Mouse (Mus musculus) lung, embryonic 14.5 days (tissue): ENCODE measurements around the gene Lrig2. TPM values are rescaled to one million over a fixed set of nuclear protein-coding genes. Genes with fewer than 3 reads are reported as not detected.

ENCODE experiments used
- ATAC-seq: fragments of 200-750 bp; cut with Nextera tagmentation; 2 replicates; pipeline ENCODE4 v1.8.0; 2017; ENCODE audit warnings: mild to moderate bottlenecking, moderate TSS enrichment, moderate library complexity; ENCODE audit not compliant: insufficient read depth
- DNase-seq: peaks from one replicate; pipeline ENCODE4 v3.0.0-alpha.2; 2015
- H3K27ac ChIP-seq: fragments of 300-500 bp; sonication (generic); 2 replicates; pipeline ENCODE4 v1.5.1; 2014; ENCODE audit warnings: low read depth, mild to moderate bottlenecking, moderate library complexity
- H3K27me3 ChIP-seq: fragments of 300-500 bp; sonication (generic); 2 replicates; pipeline ENCODE4 v1.6.1; 2014; ENCODE audit warnings: low read length, control low read depth; ENCODE audit not compliant: insufficient read depth
- H3K36me3 ChIP-seq: fragments of 300-500 bp; sonication (generic); 2 replicates; pipeline ENCODE4 v1.6.1; 2014; ENCODE audit warnings: control low read depth; ENCODE audit not compliant: insufficient read depth
- H3K4me1 ChIP-seq: fragments of 300-500 bp; sonication (generic); 2 replicates; pipeline ENCODE4 v1.6.1; 2014; ENCODE audit warnings: antibody characterized with exemption, control low read depth; ENCODE audit not compliant: insufficient read depth
- H3K4me2 ChIP-seq: fragments of 300-500 bp; sonication (generic); 2 replicates; pipeline ENCODE4 v1.6.1; 2014; ENCODE audit warnings: mild to moderate bottlenecking
- H3K4me3 ChIP-seq: fragments of 300-500 bp; sonication (generic); 2 replicates; pipeline ENCODE4 v1.5.1; 2014; ENCODE audit warnings: low read depth, low read length
- H3K9ac ChIP-seq: fragments of 300-500 bp; sonication (generic); 2 replicates; pipeline ENCODE4 v1.6.1; 2014
- H3K9me3 ChIP-seq: fragments of 300-500 bp; sonication (generic); 2 replicates; pipeline ENCODE4 v1.6.1; 2016; ENCODE audit warnings: low read depth, low read length, control low read depth
- CTCF ChIP-seq: IDR thresholded peaks from 2 replicates; pipeline ENCODE4 v1.5.1; 2016; ENCODE audit warnings: antibody characterized with exemption, low read depth
- WGBS: fragments of 180-500 bp; shearing (Covaris S2); extraction: QIAGEN DNeasy Blood & Tissue Kit; methylation state at CpG from one replicate; pipeline ENCODE4 v1.1.7; 2014; 5-methylcytosine and 5-hydroxymethylcytosine counted together
- polyA plus RNA-seq: library from polyadenylated mRNA; unstranded; fragments of >200 nt; fragmentation: Nextera tagmentation; extraction: Ambion mirVana; gene quantifications from 2 replicates; pipeline ENCODE4 v1.2.1, GENCODE M21; 2014

Lrig2 gene
- polyA plus RNA-seq, 1 experiment from 2014 or later: 18.8 TPM

DNA sequence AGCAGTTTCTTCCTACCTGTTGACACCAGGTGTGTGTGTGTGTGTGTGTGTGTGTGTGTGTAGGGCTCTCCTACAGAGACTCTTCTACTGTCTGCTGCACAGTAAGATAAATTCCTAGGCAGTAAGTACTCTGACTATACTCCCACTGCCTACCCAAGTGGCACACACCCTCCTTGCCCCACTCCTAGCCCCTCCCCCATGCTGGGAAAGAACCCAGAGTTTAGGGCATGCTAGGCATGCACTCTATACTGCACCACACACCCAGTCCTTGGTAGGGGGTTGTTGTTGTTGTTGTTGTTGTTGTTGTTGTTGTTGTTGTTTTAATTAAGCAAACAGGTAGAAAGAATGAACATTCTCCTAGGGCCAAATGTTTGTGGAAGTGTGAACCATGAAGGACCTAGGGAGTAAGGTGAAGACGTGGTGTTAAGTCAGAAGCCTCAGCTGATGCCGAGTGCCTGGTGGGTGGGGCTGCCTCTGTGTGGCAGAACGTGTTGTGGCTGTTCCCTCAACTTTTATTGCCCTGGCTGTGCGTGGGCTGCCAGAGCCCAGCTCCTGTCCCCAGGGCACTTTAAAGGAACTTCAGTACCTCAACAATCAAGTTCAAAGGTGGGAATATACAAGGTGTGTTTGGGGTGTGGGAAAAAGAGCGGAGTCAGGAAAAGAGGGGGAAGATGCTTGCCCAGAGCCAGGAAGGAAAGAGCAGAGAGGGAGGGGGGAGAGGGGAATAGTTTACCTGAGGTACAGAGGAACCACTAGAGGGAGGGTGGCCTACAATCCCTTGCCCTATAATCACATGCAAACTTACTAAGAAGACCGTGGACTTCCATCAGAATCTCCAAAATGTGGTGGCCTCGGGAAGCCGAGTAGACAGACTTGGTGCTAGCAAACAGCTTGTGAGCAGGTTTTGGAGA lies 152.2 kb downstream of the Lrig2 start:
- H3K9ac ChIP-seq: no peak overlapping the region
- no peaks in the 10 kb centered on the region for H3K27me3 ChIP-seq
- H3K4me2 ChIP-seq: no peak overlapping the region
- peak; percentile 67; the same call in 1 of the 2 replicates for ATAC-seq
- H3K4me1 ChIP-seq: 0 out of 2 replicates have a peak, but pooled peaks cover 3% of the 10 kb centered on the region
- 40% methylated on average over 8 of the region's 8 CpGs for WGBS
- H3K27ac ChIP-seq: no peak overlapping the region
- no peaks in the 10 kb centered on the region for H3K9me3 ChIP-seq
- peak; percentile 32 for TF ChIP-seq CTCF
- DNase-seq: no peak
- H3K4me3 ChIP-seq: no peak overlapping the region
- no peaks in the 10 kb centered on the region for H3K36me3 ChIP-seq

DNA sequence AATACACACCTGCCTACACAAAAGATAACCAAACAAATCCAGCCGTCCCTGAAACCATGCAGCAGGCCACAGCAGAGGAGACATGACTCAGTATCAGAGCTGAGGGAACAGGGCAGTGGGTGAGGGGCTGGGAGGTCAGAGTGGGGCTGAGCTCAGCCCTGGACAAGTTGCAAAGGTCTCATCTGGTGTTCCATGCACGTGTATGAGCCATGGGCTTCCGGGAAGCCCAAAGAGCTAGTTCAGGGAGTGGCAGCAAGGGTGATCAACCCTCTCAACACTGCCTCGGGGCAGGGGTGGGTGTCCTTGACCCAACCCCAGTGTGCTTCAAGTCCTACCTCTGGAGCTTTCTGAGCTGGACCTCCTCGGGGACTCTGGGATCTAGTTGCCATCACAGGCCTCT lies 153.0 kb downstream of the Lrig2 start:
- Histone ChIP-seq H3K4me3 (no peak overlapping the region), H3K27ac (no peak overlapping the region), H3K36me3 (no peaks in the 10 kb centered on the region), H3K9me3 (no peaks in the 10 kb centered on the region), H3K4me1 (0 out of 2 replicates have a peak, but pooled peaks cover 3% of the 10 kb centered on the region), H3K4me2 (no peak overlapping the region), H3K9ac (no peak overlapping the region), H3K27me3 (no peaks in the 10 kb centered on the region)
- ATAC-seq: no peak
- TF ChIP-seq CTCF: no peak
- 56% methylated on average over 5 of the region's 5 CpGs for WGBS
- no peak for DNase-seq

DNA sequence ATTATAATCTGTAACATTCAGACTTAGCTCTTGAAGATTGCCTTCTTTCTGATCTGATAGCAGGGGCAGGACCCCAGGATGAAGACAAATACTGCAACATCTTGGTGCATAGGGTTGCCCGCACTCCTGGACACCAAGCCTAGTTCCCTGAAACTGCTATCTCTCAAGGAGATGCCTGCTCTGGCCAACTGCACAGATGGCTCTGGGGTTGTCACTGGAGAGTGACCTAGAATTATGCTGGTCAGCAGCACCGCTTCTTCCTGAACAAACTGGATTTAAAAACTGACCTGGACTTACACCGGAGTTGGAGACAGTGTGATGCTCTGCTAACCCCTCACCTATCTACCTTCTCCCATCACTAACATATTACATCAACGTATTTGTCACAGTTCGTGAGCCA lies 155.6 kb downstream of the Lrig2 start:
- WGBS: 96% methylated on average over 5 of the region's 5 CpGs
- Histone ChIP-seq H3K9me3 (no peaks in the 10 kb centered on the region), H3K36me3 (no peaks in the 10 kb centered on the region), H3K27ac (no peak overlapping the region), H3K4me3 (no peak overlapping the region), H3K4me2 (no peak overlapping the region), H3K27me3 (no peaks in the 10 kb centered on the region), H3K4me1 (0 out of 2 replicates have a peak, but pooled peaks cover 5% of the 10 kb centered on the region), H3K9ac (no peak overlapping the region)
- ATAC-seq: no peak
- DNase-seq: no peak
- TF ChIP-seq CTCF: no peak

DNA sequence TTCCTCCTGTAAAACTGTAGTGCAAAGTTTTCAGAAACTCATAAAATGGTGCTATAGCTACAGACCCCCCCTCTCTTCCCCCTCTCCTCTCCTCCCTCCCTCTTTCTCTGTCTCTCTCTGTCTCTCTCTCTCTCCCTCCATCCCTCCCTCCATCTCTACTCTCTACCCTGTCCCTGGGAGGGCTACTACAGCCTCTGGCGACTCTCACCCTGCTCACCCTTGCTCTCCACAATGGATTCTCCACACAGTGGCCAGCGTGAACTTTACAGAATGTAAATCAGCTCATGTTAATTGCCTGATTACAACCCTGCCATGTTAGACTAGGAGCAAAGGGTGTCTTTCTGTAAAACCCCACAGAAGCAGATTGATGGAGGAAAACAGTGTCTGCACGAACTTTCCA lies 157.8 kb downstream of the Lrig2 start:
- no peaks in the 10 kb centered on the region for H3K36me3 ChIP-seq
- 46% methylated on average over 3 of the region's 3 CpGs for WGBS
- no peak overlapping the region for H3K4me3 ChIP-seq
- H3K9ac ChIP-seq: no peak overlapping the region
- H3K27me3 ChIP-seq: no peaks in the 10 kb centered on the region
- H3K4me2 ChIP-seq: no peak overlapping the region
- TF ChIP-seq CTCF: no peak
- H3K4me1 ChIP-seq: peaks cover 10% of the 10 kb centered on the region; the same call in 1 of the 2 replicates
- no peak for DNase-seq
- no peak for ATAC-seq
- no peak overlapping the region for H3K27ac ChIP-seq
- H3K9me3 ChIP-seq: no peaks in the 10 kb centered on the region

DNA sequence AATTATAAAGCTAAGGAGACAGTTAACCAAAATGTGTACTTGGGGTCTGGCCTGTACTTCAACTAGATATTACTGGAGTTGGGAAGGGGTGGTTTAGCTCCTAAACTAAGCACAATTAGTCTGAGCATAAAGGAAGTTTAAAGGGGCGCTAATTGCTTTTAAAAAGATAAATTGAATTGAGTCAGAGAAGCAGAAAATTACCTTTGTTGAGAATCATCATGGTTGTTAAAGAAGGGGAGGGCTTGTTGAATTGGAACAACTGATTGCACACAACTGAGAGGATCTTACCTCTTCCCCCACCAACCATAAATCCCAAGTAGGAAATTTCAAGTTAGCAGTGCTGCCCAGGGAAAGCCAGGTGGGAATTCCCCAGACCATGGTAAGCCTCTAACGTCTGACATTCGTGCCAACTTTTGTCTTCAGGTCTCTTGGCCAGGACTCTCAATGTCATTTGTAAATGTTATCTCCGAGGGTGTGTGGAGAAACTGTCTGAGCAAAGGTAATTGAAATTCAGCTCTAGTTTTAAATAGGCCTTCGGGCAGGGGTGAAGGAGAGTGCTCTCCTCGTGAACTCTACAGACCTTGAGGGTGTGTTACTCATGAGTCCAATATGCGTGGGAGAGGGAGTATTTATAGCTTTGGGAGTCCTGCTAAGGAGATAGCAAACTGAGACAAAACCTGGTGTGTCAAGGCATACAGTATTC lies 159.2 kb downstream of the Lrig2 start:
- no peak overlapping the region for H3K9ac ChIP-seq
- H3K4me3 ChIP-seq: no peak overlapping the region
- DNase-seq (no peak), ATAC-seq (no peak)
- no peaks in the 10 kb centered on the region for H3K9me3 ChIP-seq
- H3K4me2 ChIP-seq: no peak overlapping the region
- no peaks in the 10 kb centered on the region for H3K27me3 ChIP-seq
- H3K36me3 ChIP-seq: no peaks in the 10 kb centered on the region
- no peak overlapping the region for H3K27ac ChIP-seq
- no peak for TF ChIP-seq CTCF
- 58% methylated on average over 7 of the region's 7 CpGs for WGBS
- peaks cover 10% of the 10 kb centered on the region; the same call in 1 of the 2 replicates for H3K4me1 ChIP-seq

DNA sequence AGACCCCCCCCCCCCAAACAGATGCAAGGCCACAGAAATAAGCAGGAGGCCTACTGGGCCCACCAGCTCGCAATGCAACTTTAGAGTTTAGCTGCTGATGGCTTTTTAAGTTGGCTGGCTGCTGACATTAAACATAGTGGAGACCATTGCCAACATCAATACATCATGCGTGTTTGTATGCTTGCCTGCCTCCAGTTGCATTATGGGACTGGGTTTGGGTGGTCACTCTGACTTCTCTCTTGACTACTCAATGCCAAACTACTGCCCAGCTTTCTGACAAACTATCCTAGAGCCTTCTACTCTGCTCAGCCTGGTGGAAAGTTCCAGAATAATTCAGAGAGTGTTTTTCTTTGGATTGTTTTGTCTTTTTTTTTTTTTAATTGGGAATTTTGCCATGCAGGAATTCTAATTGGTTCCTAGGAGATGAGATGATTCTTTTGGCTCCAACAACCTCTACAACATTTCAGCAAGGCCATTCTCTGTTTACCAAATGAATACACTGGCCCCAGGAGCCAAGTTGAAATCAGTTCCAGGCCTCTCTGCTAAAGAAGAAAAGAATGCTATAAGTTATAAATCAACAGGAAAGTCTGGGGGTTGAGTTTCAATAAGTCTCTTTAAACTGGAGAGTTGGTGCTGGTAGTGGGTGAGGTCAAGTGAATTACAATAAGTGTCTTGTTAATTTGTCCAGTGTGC lies 161.3 kb downstream of the Lrig2 start:
- no peak for TF ChIP-seq CTCF
- H3K4me3 ChIP-seq: no peak overlapping the region
- peak overlapping the region; percentile 54; the same call in 1 of the 2 replicates for H3K27ac ChIP-seq
- no peak overlapping the region for H3K4me2 ChIP-seq
- ATAC-seq (no peak), DNase-seq (peak; percentile 61)
- peaks cover 10% of the 10 kb centered on the region; the same call in 1 of the 2 replicates for H3K4me1 ChIP-seq
- no peak overlapping the region for H3K9ac ChIP-seq
- 55% methylated on average over 2 of the region's 2 CpGs for WGBS
- H3K27me3 ChIP-seq: no peaks in the 10 kb centered on the region
- H3K36me3 ChIP-seq: no peaks in the 10 kb centered on the region
- H3K9me3 ChIP-seq: no peaks in the 10 kb centered on the region

DNA sequence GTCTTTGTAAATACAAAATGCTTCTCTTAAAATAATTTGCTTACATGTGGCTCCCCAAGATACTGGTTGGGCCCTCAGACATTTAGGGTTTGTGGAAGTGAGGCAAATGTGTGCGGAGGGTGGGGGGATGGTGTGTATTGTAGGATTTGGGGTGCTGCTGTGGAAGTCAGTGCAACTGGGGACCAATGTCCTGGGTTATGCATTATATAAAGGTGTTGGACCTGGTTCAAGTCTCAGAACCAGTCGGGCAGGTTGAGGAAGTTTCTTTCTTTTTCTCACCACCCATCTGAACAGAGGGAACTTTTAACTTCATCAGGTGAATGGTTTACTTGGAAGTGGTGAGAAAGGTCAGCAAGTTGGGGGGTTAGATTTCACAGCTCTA lies 161.9 kb downstream of the Lrig2 start:
- no peak overlapping the region for H3K9ac ChIP-seq
- no peaks in the 10 kb centered on the region for H3K27me3 ChIP-seq
- 77% methylated on average over 2 of the region's 2 CpGs for WGBS
- peaks cover 10% of the 10 kb centered on the region; the same call in 1 of the 2 replicates for H3K4me1 ChIP-seq
- no peaks in the 10 kb centered on the region for H3K9me3 ChIP-seq
- DNase-seq: peak; percentile 48
- no peak overlapping the region for H3K4me2 ChIP-seq
- H3K36me3 ChIP-seq: no peaks in the 10 kb centered on the region
- no peak for TF ChIP-seq CTCF
- peak overlapping the region; percentile 54; the same call in 1 of the 2 replicates for H3K27ac ChIP-seq
- no peak overlapping the region for H3K4me3 ChIP-seq
- no peak for ATAC-seq
